Mouse (Mus musculus): ENCODE measurements around the gene Stk4.

- TF ChIP-seq CTCF (IDR thresholded peaks at IDR 0.05; ENCODE audit: low read depth, low read length) = no peak
- TF ChIP-seq POLR2A (IDR thresholded peaks at IDR 0.05; ENCODE audit: borderline replicate concordance, low read depth, low read length) = no peak
Observed at GRCm38 (mm10) chr2:164137754-164138153, 67.6 kb downstream of the Stk4 start.
